Mouse (Mus musculus): ENCODE measurements at regions not wholly inside any gene's neighbourhood (a gene's known extent, or its start where the extent isn't known, plus 50 kb on each side); places are given as distances from the start of the nearest gene placed in this dataset.
A peak's percentile ranks its signal among the peaks of the same experiment; 100 is the strongest.

- H3K4me2 ChIP-seq (ENCODE audit: low read depth, low read length), result peak overlapping the region; percentile 31
- 46% methylated on average over 8 of the region's 8 CpGs for WGBS
- ATAC-seq (ENCODE audit: low read depth), result peak; percentile 79
- H3K4me3 ChIP-seq (ENCODE audit: low read depth, low read length), result peak overlapping the region; percentile 34
- H3K9ac ChIP-seq (ENCODE audit: low read depth, low read length), result peak overlapping the region; percentile 57; the same call in 1 of the 2 replicates
- no peaks in the 10 kb centered on the region for H3K9me3 ChIP-seq (ENCODE audit: control insufficient read depth, low read length)
- no peaks in the 10 kb centered on the region for H3K27me3 ChIP-seq (replicated peaks; ENCODE audit: control insufficient read depth, insufficient read depth, low read length)
- no peaks in the 10 kb centered on the region for H3K36me3 ChIP-seq (ENCODE audit: control insufficient read depth, insufficient read depth, low read length)
- peaks cover 7% of the 10 kb centered on the region; the same call in 1 of the 2 replicates for H3K4me1 ChIP-seq (ENCODE audit: control insufficient read depth, insufficient read depth, low read length)
- peak; percentile 93 for DNase-seq (ENCODE audit: low spot score)
- peak overlapping the region; percentile 83; the same call in 1 of the 2 replicates for H3K27ac ChIP-seq (replicated peaks; ENCODE audit: low read depth, low read length)
These were observed 140.1 kb upstream of the Camk1g start for GRCm38 (mm10) chr1:193510066-193510793.

DNA sequence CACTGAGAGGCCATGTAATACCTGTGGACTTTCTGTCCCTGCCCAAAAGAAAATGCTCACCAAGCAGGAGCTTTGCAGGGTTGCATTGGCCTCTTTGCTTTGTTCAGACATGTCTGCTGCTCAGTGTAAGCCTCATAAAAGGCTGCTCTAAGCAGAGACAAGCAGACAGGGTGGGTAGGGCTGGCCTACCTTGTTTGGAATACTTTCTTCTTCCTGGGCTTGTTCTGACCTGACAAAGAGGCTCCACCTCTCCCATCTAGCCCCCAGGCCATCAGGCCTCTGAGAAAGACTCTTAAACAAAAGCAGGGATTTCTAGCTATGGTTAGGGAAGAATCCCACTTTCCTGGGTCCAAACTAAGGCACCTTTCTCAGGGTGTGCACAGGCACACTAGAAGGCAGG, 138.2 kb upstream of the Camk1g start:
- Histone ChIP-seq H3K9me3 (ENCODE audit: control insufficient read depth, low read length) (no peaks in the 10 kb centered on the region), H3K9ac (ENCODE audit: low read depth, low read length) (peak overlapping the region; percentile 57), H3K36me3 (ENCODE audit: control insufficient read depth, insufficient read depth, low read length) (no peaks in the 10 kb centered on the region), H3K4me2 (ENCODE audit: low read depth, low read length) (peak overlapping the region; percentile 41), H3K4me1 (ENCODE audit: control insufficient read depth, insufficient read depth, low read length) (no peaks in the 10 kb centered on the region), H3K4me3 (ENCODE audit: low read depth, low read length) (peak overlapping the region; percentile 34), H3K27ac (replicated peaks; ENCODE audit: low read depth, low read length) (peak overlapping the region; percentile 83), H3K27me3 (replicated peaks; ENCODE audit: control insufficient read depth, insufficient read depth, low read length) (no peaks in the 10 kb centered on the region)
- DNase-seq (ENCODE audit: low spot score) (peak; percentile 80), ATAC-seq (ENCODE audit: low read depth) (0 out of 2 replicates have a peak, but pooled peaks have one; percentile 23)

GRCm38 (mm10) chr1:193506991-193507390, 136.9 kb upstream of the Camk1g start:
- WGBS, result 78% methylated on average over 3 of the region's 3 CpGs
- DNase-seq (ENCODE audit: low spot score) (no peak), ATAC-seq (ENCODE audit: low read depth) (no peak)
- Histone ChIP-seq H3K4me3 (ENCODE audit: low read depth, low read length) (peak overlapping the region; percentile 34), H3K9ac (ENCODE audit: low read depth, low read length) (peak overlapping the region; percentile 39; the same call in 1 of the 2 replicates), H3K4me1 (ENCODE audit: control insufficient read depth, insufficient read depth, low read length) (no peaks in the 10 kb centered on the region), H3K9me3 (ENCODE audit: control insufficient read depth, low read length) (no peaks in the 10 kb centered on the region), H3K4me2 (ENCODE audit: low read depth, low read length) (peak overlapping the region; percentile 41), H3K36me3 (ENCODE audit: control insufficient read depth, insufficient read depth, low read length) (no peaks in the 10 kb centered on the region), H3K27ac (replicated peaks; ENCODE audit: low read depth, low read length) (peak overlapping the region; percentile 83), H3K27me3 (replicated peaks; ENCODE audit: control insufficient read depth, insufficient read depth, low read length) (no peaks in the 10 kb centered on the region)

DNA sequence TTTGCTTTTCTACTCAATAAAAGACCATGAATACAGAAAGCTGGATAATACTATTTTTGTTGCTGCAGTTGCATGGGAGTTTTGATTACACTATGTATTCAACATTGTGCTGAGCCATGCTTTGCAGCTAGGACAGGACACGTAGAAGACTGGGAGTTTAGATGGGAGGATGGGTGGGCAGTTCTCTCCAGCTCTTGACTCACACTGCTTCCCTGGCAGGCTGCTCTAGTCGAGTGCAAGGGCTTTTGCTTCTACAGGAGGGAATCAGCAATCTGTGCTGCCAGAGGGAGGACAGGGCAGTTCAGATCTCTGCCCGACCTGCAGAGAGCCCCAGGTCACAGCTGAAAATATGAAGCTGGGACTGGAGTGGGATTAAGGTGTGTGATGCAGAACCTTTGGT, 135.3 kb upstream of the Camk1g start:
- Histone ChIP-seq H3K4me1 (ENCODE audit: control insufficient read depth, insufficient read depth, low read length) (no peaks in the 10 kb centered on the region), H3K9ac (ENCODE audit: low read depth, low read length) (no peak overlapping the region), H3K4me3 (ENCODE audit: low read depth, low read length) (no peak overlapping the region), H3K9me3 (ENCODE audit: control insufficient read depth, low read length) (no peaks in the 10 kb centered on the region), H3K27ac (replicated peaks; ENCODE audit: low read depth, low read length) (no peak overlapping the region), H3K36me3 (ENCODE audit: control insufficient read depth, insufficient read depth, low read length) (no peaks in the 10 kb centered on the region), H3K4me2 (ENCODE audit: low read depth, low read length) (no peak overlapping the region), H3K27me3 (replicated peaks; ENCODE audit: control insufficient read depth, insufficient read depth, low read length) (no peaks in the 10 kb centered on the region)
- peak; percentile 51 for DNase-seq (ENCODE audit: low spot score)
- WGBS, result 27% methylated on average over 3 of the region's 3 CpGs
- peak; percentile 16; the same call in 1 of the 2 replicates for ATAC-seq (ENCODE audit: low read depth)

- WGBS, result 59% methylated on average over 3 of the region's 3 CpGs
- H3K9ac ChIP-seq (ENCODE audit: low read depth, low read length), result no peak overlapping the region
- H3K4me1 ChIP-seq (ENCODE audit: control insufficient read depth, insufficient read depth, low read length), result no peaks in the 10 kb centered on the region
- DNase-seq (ENCODE audit: low spot score) (no peak), ATAC-seq (ENCODE audit: low read depth) (no peak)
- no peaks in the 10 kb centered on the region for H3K27me3 ChIP-seq (replicated peaks; ENCODE audit: control insufficient read depth, insufficient read depth, low read length)
- H3K4me3 ChIP-seq (ENCODE audit: low read depth, low read length), result no peak overlapping the region
- H3K27ac ChIP-seq (replicated peaks; ENCODE audit: low read depth, low read length), result no peak overlapping the region
- H3K9me3 ChIP-seq (ENCODE audit: control insufficient read depth, low read length), result no peaks in the 10 kb centered on the region
- no peaks in the 10 kb centered on the region for H3K36me3 ChIP-seq (ENCODE audit: control insufficient read depth, insufficient read depth, low read length)
- H3K4me2 ChIP-seq (ENCODE audit: low read depth, low read length), result no peak overlapping the region
These were observed 134.5 kb upstream of the Camk1g start for GRCm38 (mm10) chr1:193504611-193505010.

GRCm38 (mm10) chr1:193503624-193504325, 133.7 kb upstream of the Camk1g start:
- WGBS, result 27% methylated on average over 3 of the region's 3 CpGs
- Histone ChIP-seq H3K36me3 (ENCODE audit: control insufficient read depth, insufficient read depth, low read length) (no peaks in the 10 kb centered on the region), H3K9ac (ENCODE audit: low read depth, low read length) (no peak overlapping the region), H3K4me2 (ENCODE audit: low read depth, low read length) (no peak overlapping the region), H3K27ac (replicated peaks; ENCODE audit: low read depth, low read length) (no peak overlapping the region), H3K9me3 (ENCODE audit: control insufficient read depth, low read length) (no peaks in the 10 kb centered on the region), H3K4me3 (ENCODE audit: low read depth, low read length) (no peak overlapping the region), H3K27me3 (replicated peaks; ENCODE audit: control insufficient read depth, insufficient read depth, low read length) (no peaks in the 10 kb centered on the region), H3K4me1 (ENCODE audit: control insufficient read depth, insufficient read depth, low read length) (no peaks in the 10 kb centered on the region)
- DNase-seq (ENCODE audit: low spot score) (peak; percentile 60), ATAC-seq (ENCODE audit: low read depth) (peak; percentile 39; the same call in 1 of the 2 replicates)

DNA sequence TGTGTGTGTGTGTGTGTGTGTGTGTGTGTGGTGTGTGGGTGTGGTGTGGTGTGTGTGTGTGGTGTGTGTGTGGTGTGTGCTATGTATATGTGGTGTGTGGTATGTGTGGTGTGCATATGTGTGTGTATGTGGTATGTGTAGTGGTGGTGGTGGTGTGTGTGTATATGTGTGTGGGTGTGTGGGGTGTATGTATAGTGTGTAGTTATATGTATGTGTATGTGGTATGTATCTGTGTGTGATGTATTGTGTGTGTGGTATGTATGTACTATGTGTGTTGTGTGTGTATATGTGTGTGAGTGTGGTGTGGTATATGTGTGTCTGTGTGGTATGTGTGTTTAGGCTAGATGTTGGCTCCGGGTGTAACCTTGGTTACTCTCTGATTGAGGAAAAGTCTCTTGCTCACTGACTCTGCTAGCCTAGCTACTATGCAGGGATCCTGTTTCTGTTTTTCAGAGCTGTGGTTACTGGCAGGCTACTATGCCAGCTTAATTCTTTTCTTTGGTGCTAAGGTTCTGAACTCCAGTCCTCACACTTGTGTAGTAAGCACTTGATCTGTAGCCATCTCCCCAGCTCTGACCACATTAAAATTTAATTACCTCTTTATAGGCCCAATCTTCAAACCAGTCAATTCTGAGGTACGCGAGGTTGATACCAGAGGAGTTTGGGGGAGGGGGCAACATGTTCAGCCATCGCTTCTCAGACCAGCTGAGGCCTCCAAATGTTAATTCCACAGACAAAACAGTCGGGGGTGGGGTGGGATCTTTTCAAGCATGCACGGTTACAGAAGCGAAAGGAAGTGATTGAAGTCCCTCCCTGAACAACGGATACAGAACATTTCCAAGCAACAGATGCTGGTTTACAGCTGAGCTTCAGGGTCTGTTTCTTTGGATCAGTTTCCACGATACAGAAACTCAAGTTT, 126.4 kb upstream of the Camk1g start:
- H3K9ac ChIP-seq (ENCODE audit: low read depth, low read length), result no peak overlapping the region
- WGBS, result 29% methylated on average over 9 of the region's 9 CpGs

DNA sequence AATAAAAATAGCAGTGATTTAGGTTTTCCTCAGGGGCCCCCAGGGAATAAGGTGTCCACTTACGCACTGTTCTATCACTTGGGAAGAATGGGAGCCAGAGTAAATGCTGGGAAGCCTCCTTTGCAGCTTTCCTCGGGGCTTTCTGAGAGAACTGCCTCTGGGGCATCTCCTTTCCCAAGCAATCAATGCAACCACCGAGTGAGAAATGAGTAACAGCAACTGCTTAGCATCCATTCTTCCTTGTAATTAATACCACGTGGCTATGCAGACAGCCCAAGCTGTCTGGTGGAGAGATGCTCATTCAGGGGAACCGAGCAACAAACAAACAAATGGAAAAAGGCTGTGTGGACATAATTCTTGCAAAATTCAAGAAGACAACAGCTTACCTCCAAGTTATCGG, 117.9 kb upstream of the Camk1g start:
- peaks cover 6% of the 10 kb centered on the region; the same call in 1 of the 2 replicates for H3K4me1 ChIP-seq (ENCODE audit: control insufficient read depth, insufficient read depth, low read length)
- no peaks in the 10 kb centered on the region for H3K27me3 ChIP-seq (replicated peaks; ENCODE audit: control insufficient read depth, insufficient read depth, low read length)
- no peak for ATAC-seq (ENCODE audit: low read depth)
- no peaks in the 10 kb centered on the region for H3K36me3 ChIP-seq (ENCODE audit: control insufficient read depth, insufficient read depth, low read length)
- no peak overlapping the region for H3K27ac ChIP-seq (replicated peaks; ENCODE audit: low read depth, low read length)
- no peak overlapping the region for H3K4me2 ChIP-seq (ENCODE audit: low read depth, low read length)
- no peak overlapping the region for H3K9ac ChIP-seq (ENCODE audit: low read depth, low read length)
- peak; percentile 51 for DNase-seq (ENCODE audit: low spot score)
- no peak overlapping the region for H3K4me3 ChIP-seq (ENCODE audit: low read depth, low read length)
- no peaks in the 10 kb centered on the region for H3K9me3 ChIP-seq (ENCODE audit: control insufficient read depth, low read length)
- WGBS, result 29% methylated on average over 6 of the region's 6 CpGs

More for the DNA sequence above, 126.4 kb upstream of the Camk1g start:
- Histone ChIP-seq H3K4me1 (ENCODE audit: control insufficient read depth, insufficient read depth, low read length) (peaks cover 11% of the 10 kb centered on the region), H3K27ac (replicated peaks; ENCODE audit: low read depth, low read length) (no peak overlapping the region), H3K9me3 (ENCODE audit: control insufficient read depth, low read length) (no peaks in the 10 kb centered on the region), H3K36me3 (ENCODE audit: control insufficient read depth, insufficient read depth, low read length) (no peaks in the 10 kb centered on the region), H3K4me2 (ENCODE audit: low read depth, low read length) (no peak overlapping the region), H3K4me3 (ENCODE audit: low read depth, low read length) (no peak overlapping the region), H3K27me3 (replicated peaks; ENCODE audit: control insufficient read depth, insufficient read depth, low read length) (no peaks in the 10 kb centered on the region)
- DNase-seq (ENCODE audit: low spot score), result peak; percentile 50
- peak; percentile 77 for ATAC-seq (ENCODE audit: low read depth)
